Mouse (Mus musculus): ENCODE measurements at regions not wholly inside any gene's neighbourhood (a gene's known extent, or its start where the extent isn't known, plus 50 kb on each side); places are given as distances from the start of the nearest gene placed in this dataset.

GRCm38 (mm10) chr5:73781190-73781940 is 130.2 kb downstream of the Spata18 start:
- ATAC-seq (ENCODE audit: insufficient read depth, low FRiP score, low TSS enrichment) = no peak
- H3K9me3 ChIP-seq (ENCODE audit: control insufficient read depth, low read length) = no peaks in the 10 kb centered on the region
- no peak overlapping the region for H3K27ac ChIP-seq (ENCODE audit: low read depth, low read length)
- H3K36me3 ChIP-seq (ENCODE audit: control insufficient read depth, insufficient read depth, low read length) = no peaks in the 10 kb centered on the region
- WGBS = 93% methylated on average over 23 of the region's 23 CpGs
- H3K27me3 ChIP-seq (ENCODE audit: control insufficient read depth, insufficient read depth, low read length) = no peaks in the 10 kb centered on the region
- no peak overlapping the region for H3K4me2 ChIP-seq (ENCODE audit: low read depth)
- DNase-seq (ENCODE audit: low spot score) = no peak
- no peak overlapping the region for H3K4me3 ChIP-seq (ENCODE audit: low read depth, low read length)
- H3K9ac ChIP-seq (ENCODE audit: low read length) = no peak overlapping the region
- peaks cover 4% of the 10 kb centered on the region; the same call in 1 of the 2 replicates for H3K4me1 ChIP-seq (ENCODE audit: control insufficient read depth, insufficient read depth, low read length)

- H3K27ac ChIP-seq (ENCODE audit: low read depth, low read length) = peak overlapping the region; percentile 44
- H3K9me3 ChIP-seq (ENCODE audit: control insufficient read depth, low read length) = no peaks in the 10 kb centered on the region
- peak; percentile 73 for DNase-seq (ENCODE audit: low spot score)
Observed at GRCm38 (mm10) chr5:73782214-73783091, 131.3 kb downstream of the Spata18 start.

GRCm38 (mm10) chr5:73787275-73787674 is 136.1 kb downstream of the Spata18 start:
- no peaks in the 10 kb centered on the region for H3K27me3 ChIP-seq (ENCODE audit: control insufficient read depth, insufficient read depth, low read length)
- no peaks in the 10 kb centered on the region for H3K9me3 ChIP-seq (ENCODE audit: control insufficient read depth, low read length)
- no peak overlapping the region for H3K27ac ChIP-seq (ENCODE audit: low read depth, low read length)
- no peak for ATAC-seq (ENCODE audit: insufficient read depth, low FRiP score, low TSS enrichment)
- H3K9ac ChIP-seq (ENCODE audit: low read length) = no peak overlapping the region
- H3K4me1 ChIP-seq (ENCODE audit: control insufficient read depth, insufficient read depth, low read length) = peaks cover 2% of the 10 kb centered on the region; the same call in 1 of the 2 replicates
- WGBS = 69% methylated on average over 5 of the region's 5 CpGs
- no peak overlapping the region for H3K4me3 ChIP-seq (ENCODE audit: low read depth, low read length)
- no peak overlapping the region for H3K4me2 ChIP-seq (ENCODE audit: low read depth)
- no peak for DNase-seq (ENCODE audit: low spot score)
- no peaks in the 10 kb centered on the region for H3K36me3 ChIP-seq (ENCODE audit: control insufficient read depth, insufficient read depth, low read length)

More at GRCm38 (mm10) chr5:73782214-73783091, 131.3 kb downstream of the Spata18 start:
- no peaks in the 10 kb centered on the region for H3K36me3 ChIP-seq (ENCODE audit: control insufficient read depth, insufficient read depth, low read length)
- peaks cover 4% of the 10 kb centered on the region; the same call in 1 of the 2 replicates for H3K4me1 ChIP-seq (ENCODE audit: control insufficient read depth, insufficient read depth, low read length)
- no peak overlapping the region for H3K9ac ChIP-seq (ENCODE audit: low read length)
- H3K4me3 ChIP-seq (ENCODE audit: low read depth, low read length) = no peak overlapping the region
- H3K27me3 ChIP-seq (ENCODE audit: control insufficient read depth, insufficient read depth, low read length) = no peaks in the 10 kb centered on the region
- ATAC-seq (ENCODE audit: insufficient read depth, low FRiP score, low TSS enrichment) = no peak
- WGBS = 47% methylated on average over 15 of the region's 15 CpGs
- H3K4me2 ChIP-seq (ENCODE audit: low read depth) = peak overlapping the region; percentile 3; the same call in 1 of the 2 replicates

- Histone ChIP-seq H3K4me1 (ENCODE audit: control insufficient read depth, insufficient read depth, low read length) (no peaks in the 10 kb centered on the region), H3K4me3 (ENCODE audit: low read depth, low read length) (no peak overlapping the region), H3K9ac (ENCODE audit: low read length) (no peak overlapping the region), H3K4me2 (ENCODE audit: low read depth) (no peak overlapping the region), H3K27me3 (ENCODE audit: control insufficient read depth, insufficient read depth, low read length) (no peaks in the 10 kb centered on the region), H3K27ac (ENCODE audit: low read depth, low read length) (no peak overlapping the region), H3K36me3 (ENCODE audit: control insufficient read depth, insufficient read depth, low read length) (no peaks in the 10 kb centered on the region), H3K9me3 (ENCODE audit: control insufficient read depth, low read length) (no peaks in the 10 kb centered on the region)
- ATAC-seq (ENCODE audit: insufficient read depth, low FRiP score, low TSS enrichment) (no peak), DNase-seq (ENCODE audit: low spot score) (no peak)
- WGBS = 78% methylated on average over 3 of the region's 3 CpGs
Observed at GRCm38 (mm10) chr5:73792216-73792615, 141.0 kb downstream of the Spata18 start.

GRCm38 (mm10) chr5:73796201-73796600 is 145.0 kb downstream of the Spata18 start:
- H3K4me1 ChIP-seq (ENCODE audit: control insufficient read depth, insufficient read depth, low read length) = no peaks in the 10 kb centered on the region
- no peak overlapping the region for H3K27ac ChIP-seq (ENCODE audit: low read depth, low read length)
- no peak overlapping the region for H3K4me2 ChIP-seq (ENCODE audit: low read depth)
- no peaks in the 10 kb centered on the region for H3K36me3 ChIP-seq (ENCODE audit: control insufficient read depth, insufficient read depth, low read length)
- H3K9me3 ChIP-seq (ENCODE audit: control insufficient read depth, low read length) = no peaks in the 10 kb centered on the region
- no peaks in the 10 kb centered on the region for H3K27me3 ChIP-seq (ENCODE audit: control insufficient read depth, insufficient read depth, low read length)
- ATAC-seq (ENCODE audit: insufficient read depth, low FRiP score, low TSS enrichment) = no peak
- 65% methylated on average over 2 of the region's 2 CpGs for WGBS
- no peak for DNase-seq (ENCODE audit: low spot score)
- H3K9ac ChIP-seq (ENCODE audit: low read length) = no peak overlapping the region
- H3K4me3 ChIP-seq (ENCODE audit: low read depth, low read length) = no peak overlapping the region

- no peaks in the 10 kb centered on the region for H3K36me3 ChIP-seq (ENCODE audit: control insufficient read depth, insufficient read depth, low read length)
- H3K9me3 ChIP-seq (ENCODE audit: control insufficient read depth, low read length) = no peaks in the 10 kb centered on the region
- no peak overlapping the region for H3K9ac ChIP-seq (ENCODE audit: low read length)
- ATAC-seq (ENCODE audit: insufficient read depth, low FRiP score, low TSS enrichment) = no peak
- H3K4me2 ChIP-seq (ENCODE audit: low read depth) = no peak overlapping the region
- no peaks in the 10 kb centered on the region for H3K4me1 ChIP-seq (ENCODE audit: control insufficient read depth, insufficient read depth, low read length)
- WGBS = 60% methylated on average over 3 of the region's 3 CpGs
- H3K27ac ChIP-seq (ENCODE audit: low read depth, low read length) = no peak overlapping the region
- no peaks in the 10 kb centered on the region for H3K27me3 ChIP-seq (ENCODE audit: control insufficient read depth, insufficient read depth, low read length)
- no peak overlapping the region for H3K4me3 ChIP-seq (ENCODE audit: low read depth, low read length)
- DNase-seq (ENCODE audit: low spot score) = no peak
Observed at GRCm38 (mm10) chr5:73797980-73798379, 146.8 kb downstream of the Spata18 start.

- Histone ChIP-seq H3K4me3 (ENCODE audit: low read depth, low read length) (no peak overlapping the region), H3K4me2 (ENCODE audit: low read depth) (no peak overlapping the region), H3K27me3 (ENCODE audit: control insufficient read depth, insufficient read depth, low read length) (no peaks in the 10 kb centered on the region), H3K4me1 (ENCODE audit: control insufficient read depth, insufficient read depth, low read length) (no peaks in the 10 kb centered on the region), H3K9ac (ENCODE audit: low read length) (no peak overlapping the region), H3K27ac (ENCODE audit: low read depth, low read length) (no peak overlapping the region), H3K36me3 (ENCODE audit: control insufficient read depth, insufficient read depth, low read length) (no peaks in the 10 kb centered on the region), H3K9me3 (ENCODE audit: control insufficient read depth, low read length) (no peaks in the 10 kb centered on the region)
- 89% methylated on average over 1 of the region's 1 CpGs for WGBS
- DNase-seq (ENCODE audit: low spot score) = no peak
- no peak for ATAC-seq (ENCODE audit: insufficient read depth, low FRiP score, low TSS enrichment)
Observed at GRCm38 (mm10) chr5:73803431-73803830, 152.3 kb downstream of the Spata18 start.

GRCm38 (mm10) chr5:73804556-73805230 is 153.5 kb downstream of the Spata18 start:
- Histone ChIP-seq H3K4me2 (ENCODE audit: low read depth) (no peak overlapping the region), H3K36me3 (ENCODE audit: control insufficient read depth, insufficient read depth, low read length) (no peaks in the 10 kb centered on the region), H3K4me1 (ENCODE audit: control insufficient read depth, insufficient read depth, low read length) (no peaks in the 10 kb centered on the region), H3K27ac (ENCODE audit: low read depth, low read length) (no peak overlapping the region), H3K9me3 (ENCODE audit: control insufficient read depth, low read length) (no peaks in the 10 kb centered on the region), H3K27me3 (ENCODE audit: control insufficient read depth, insufficient read depth, low read length) (no peaks in the 10 kb centered on the region), H3K9ac (ENCODE audit: low read length) (no peak overlapping the region), H3K4me3 (ENCODE audit: low read depth, low read length) (no peak overlapping the region)
- WGBS = 81% methylated on average over 4 of the region's 4 CpGs
- DNase-seq (ENCODE audit: low spot score) = no peak
- no peak for ATAC-seq (ENCODE audit: insufficient read depth, low FRiP score, low TSS enrichment)

Data from neural tube, embryonic 11.5 days (tissue).